Mouse (Mus musculus) naive thymus-derived CD4-positive, alpha-beta T cell, adult 2 months (primary cell): Measurements from ENCODE around the gene Ppl.
A peak's percentile ranks its signal among the peaks of the same experiment; 100 is the strongest.

Source experiments
- DNase-seq: peaks from one replicate; pipeline ENCODE4 v3.0.0-alpha.2; 2011; ENCODE audit warnings: low read depth

Ppl gene

GRCm38 (mm10) chr16:5132401-5132801 is at the start of gene Ppl:
Gene Ppl, minus strand, starts transcription at chr16:5132421.
- no peak for DNase-seq

- no peak for DNase-seq
Measured at GRCm38 (mm10) chr16:5172636-5173035, 40.4 kb upstream of the Ppl start.

GRCm38 (mm10) chr16:5168829-5169228 is 36.6 kb upstream of the Ppl start:
- DNase-seq: no peak

GRCm38 (mm10) chr16:5168038-5168437 is 35.8 kb upstream of the Ppl start:
- DNase-seq: no peak

- DNase-seq: no peak
Measured at GRCm38 (mm10) chr16:5164327-5164726, 32.1 kb upstream of the Ppl start.

- no peak for DNase-seq
Measured at GRCm38 (mm10) chr16:5159248-5159647, 27.0 kb upstream of the Ppl start.

GRCm38 (mm10) chr16:5157113-5157512 is 24.9 kb upstream of the Ppl start:
- no peak for DNase-seq

- no peak for DNase-seq
Measured at GRCm38 (mm10) chr16:5156495-5156894, 24.3 kb upstream of the Ppl start.

GRCm38 (mm10) chr16:5155014-5155413 is 22.8 kb upstream of the Ppl start:
- DNase-seq: no peak

GRCm38 (mm10) chr16:5153299-5154026 is 21.2 kb upstream of the Ppl start:
- no peak for DNase-seq

- no peak for DNase-seq
Measured at GRCm38 (mm10) chr16:5150544-5150943, 18.3 kb upstream of the Ppl start.

- DNase-seq: no peak
Measured at GRCm38 (mm10) chr16:5147037-5147385, 14.8 kb upstream of the Ppl start, which contains the start of gene Sec14l5. Gene Sec14l5, plus strand, starts transcription at chr16:5147109.

GRCm38 (mm10) chr16:5146367-5147036 is 14.3 kb upstream of the Ppl start:
- DNase-seq: no peak

- peak; percentile 80 for DNase-seq
Measured at GRCm38 (mm10) chr16:5145570-5145969, 13.3 kb upstream of the Ppl start.

GRCm38 (mm10) chr16:5139741-5140140 is 7.5 kb upstream of the Ppl start:
- DNase-seq: no peak

- DNase-seq: no peak
Measured at GRCm38 (mm10) chr16:5137006-5137540, 4.9 kb upstream of the Ppl start.

GRCm38 (mm10) chr16:5136505-5136904 is 4.3 kb upstream of the Ppl start:
- DNase-seq: no peak

- no peak for DNase-seq
Measured at GRCm38 (mm10) chr16:5135551-5136261, 3.5 kb upstream of the Ppl start.

- DNase-seq: no peak
Measured at GRCm38 (mm10) chr16:5134623-5135330, 2.6 kb upstream of the Ppl start.

GRCm38 (mm10) chr16:5131251-5131922 is 834 bp downstream of the Ppl start:
- no peak for DNase-seq

- DNase-seq: no peak
Measured at GRCm38 (mm10) chr16:5130766-5131165, 1.5 kb downstream of the Ppl start.

GRCm38 (mm10) chr16:5130196-5130595 is 2.0 kb downstream of the Ppl start:
- no peak for DNase-seq
